Mouse (Mus musculus) intestine, embryonic 16.5 days (tissue): ENCODE measurements around the gene Rnf144a. TPM values are rescaled to one million over a fixed set of nuclear protein-coding genes. Genes with fewer than 3 reads are reported as not detected.

ENCODE experiments used
- ATAC-seq: fragments of 200-750 bp; cut with Nextera tagmentation; 2 replicates; pipeline ENCODE4 v1.8.0; 2017; ENCODE audit warnings: moderate TSS enrichment, moderate library complexity
- H3K27ac ChIP-seq: fragments of 300-500 bp; sonication (generic); 2 replicates; pipeline ENCODE4 v1.5.1; 2014; ENCODE audit warnings: mild to moderate bottlenecking, low read length
- H3K27me3 ChIP-seq: fragments of 300-500 bp; sonication (generic); replicated peaks from 2 replicates; pipeline ENCODE4 v1.6.1; 2014; ENCODE audit warnings: low read length, control low read depth, mixed read lengths; ENCODE audit not compliant: control insufficient read depth, insufficient read depth
- H3K36me3 ChIP-seq: fragments of 300-500 bp; sonication (generic); 2 replicates; pipeline ENCODE4 v1.6.1; 2014; ENCODE audit warnings: low read length, control low read depth; ENCODE audit not compliant: control insufficient read depth, insufficient read depth
- H3K4me1 ChIP-seq: fragments of 300-500 bp; sonication (generic); 2 replicates; pipeline ENCODE4 v1.6.1; 2014; ENCODE audit warnings: low read length, control low read depth, mixed read lengths; ENCODE audit not compliant: control insufficient read depth, insufficient read depth
- H3K4me2 ChIP-seq: fragments of 300-500 bp; sonication (generic); 2 replicates; pipeline ENCODE4 v1.6.1; 2014; ENCODE audit warnings: low read depth, low read length, control low read depth
- H3K4me3 ChIP-seq: fragments of 300-500 bp; sonication (generic); 2 replicates; pipeline ENCODE4 v1.5.1; 2014; ENCODE audit warnings: mild to moderate bottlenecking, low read length
- H3K9ac ChIP-seq: fragments of 300-500 bp; sonication (generic); 2 replicates; pipeline ENCODE4 v1.6.1; 2014; ENCODE audit warnings: low read depth, low read length
- H3K9me3 ChIP-seq: fragments of 300-500 bp; sonication (generic); 2 replicates; pipeline ENCODE4 v1.6.1; 2016; ENCODE audit warnings: low read length, control low read depth; ENCODE audit not compliant: control insufficient read depth
- WGBS: fragments of 180-500 bp; shearing (Covaris S2); extraction: QIAGEN DNeasy Blood & Tissue Kit; methylation state at CpG from one replicate; pipeline ENCODE4 v1.1.7; 2014; 5-methylcytosine and 5-hydroxymethylcytosine counted together
- polyA plus RNA-seq: library from polyadenylated mRNA; unstranded; fragments of >200 nt; fragmentation: Nextera tagmentation; extraction: Ambion mirVana; gene quantifications from 2 replicates; pipeline ENCODE4 v1.2.1, GENCODE M21; 2015

Gene Rnf144a
- polyA plus RNA-seq, 1 experiment from 2014 or later = 13.7 TPM

DNA sequence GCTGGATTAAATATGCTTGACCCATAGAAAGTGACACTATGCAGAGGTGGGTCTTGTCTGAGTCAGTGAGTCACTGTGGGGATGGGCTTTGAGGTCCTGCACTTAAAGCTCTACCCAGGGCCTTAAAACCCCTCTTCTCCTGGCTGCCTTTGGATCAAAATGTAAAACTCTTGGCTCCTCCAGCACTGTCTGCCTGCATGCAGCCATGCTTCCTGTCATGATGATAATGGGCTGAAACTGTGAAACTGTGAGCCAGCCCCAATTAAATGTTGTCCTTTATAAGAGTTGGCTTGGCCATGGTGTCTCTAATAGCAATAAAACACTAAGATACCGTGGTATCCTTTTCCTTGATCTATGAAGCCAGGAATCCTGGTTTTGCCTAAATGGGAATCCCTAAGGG is 13.8 kb downstream of the Rnf144a start:
- no peaks in the 10 kb centered on the region for H3K9me3 ChIP-seq
- 0 out of 2 replicates have a peak overlapping the region, but pooled peaks have one; percentile 27 for H3K27ac ChIP-seq
- no peak overlapping the region for H3K4me2 ChIP-seq
- H3K27me3 ChIP-seq = no peaks in the 10 kb centered on the region
- WGBS = 76% methylated on average over 1 of the region's 1 CpGs
- no peak for ATAC-seq
- no peak overlapping the region for H3K9ac ChIP-seq
- H3K4me3 ChIP-seq = no peak overlapping the region
- H3K36me3 ChIP-seq = no peaks in the 10 kb centered on the region
- H3K4me1 ChIP-seq = peaks cover 12% of the 10 kb centered on the region; the same call in 1 of the 2 replicates

- 100% methylated on average over 1 of the region's 1 CpGs for WGBS
- no peak for ATAC-seq
- no peak overlapping the region for H3K9ac ChIP-seq
- no peak overlapping the region for H3K27ac ChIP-seq
- H3K36me3 ChIP-seq = no peaks in the 10 kb centered on the region
- no peaks in the 10 kb centered on the region for H3K27me3 ChIP-seq
- no peak overlapping the region for H3K4me3 ChIP-seq
- peaks cover 9% of the 10 kb centered on the region; the same call in 1 of the 2 replicates for H3K4me1 ChIP-seq
- H3K4me2 ChIP-seq = no peak overlapping the region
- no peaks in the 10 kb centered on the region for H3K9me3 ChIP-seq
Observed at GRCm38 (mm10) chr12:26400762-26401161, 14.3 kb downstream of the Rnf144a start.

DNA sequence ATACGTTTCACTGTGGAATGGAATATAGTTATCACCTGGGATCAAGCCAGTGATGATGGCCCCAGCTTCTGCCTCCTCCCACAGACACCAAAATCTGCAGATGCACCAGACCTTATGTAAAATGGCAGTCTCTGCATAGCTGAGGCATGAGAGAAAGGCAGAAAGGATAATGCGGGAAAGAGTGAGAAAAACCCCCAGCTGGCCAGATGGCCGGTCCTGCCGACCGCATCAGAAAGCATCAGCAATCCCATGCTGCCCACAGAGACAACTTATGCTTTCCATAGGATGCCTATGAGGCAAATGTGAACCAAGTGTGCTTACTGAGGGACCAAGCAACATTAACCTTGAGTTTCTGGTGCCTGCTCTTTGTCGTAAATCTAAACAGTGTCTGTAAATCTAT is 15.7 kb downstream of the Rnf144a start:
- no peak for ATAC-seq
- Histone ChIP-seq H3K4me1 (0 out of 2 replicates have a peak, but pooled peaks cover 2% of the 10 kb centered on the region), H3K36me3 (no peaks in the 10 kb centered on the region), H3K4me3 (no peak overlapping the region), H3K4me2 (no peak overlapping the region), H3K9ac (no peak overlapping the region), H3K27ac (no peak overlapping the region), H3K27me3 (no peaks in the 10 kb centered on the region), H3K9me3 (no peaks in the 10 kb centered on the region)
- WGBS = 84% methylated on average over 6 of the region's 6 CpGs

DNA sequence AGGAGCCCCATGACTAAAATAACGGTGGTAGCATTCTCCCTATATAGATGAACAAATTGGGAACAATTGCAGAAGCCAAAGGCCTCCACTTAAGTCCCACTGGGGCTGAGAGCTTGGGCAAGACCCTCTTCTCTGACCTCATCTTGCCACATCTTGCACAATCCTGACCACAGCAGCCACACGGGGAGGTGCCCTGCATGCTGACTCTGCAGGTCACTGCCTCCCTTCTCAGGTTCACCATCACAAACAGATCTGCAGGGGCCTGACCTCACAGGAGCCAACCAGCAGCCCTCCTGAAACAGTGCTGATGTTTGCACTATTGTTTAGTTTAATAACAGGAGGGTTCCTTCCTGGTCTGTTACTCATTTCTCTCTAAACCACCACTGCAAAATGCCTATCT is 16.5 kb downstream of the Rnf144a start:
- 47% methylated on average over 2 of the region's 2 CpGs for WGBS
- Histone ChIP-seq H3K27ac (no peak overlapping the region), H3K9ac (no peak overlapping the region), H3K9me3 (no peaks in the 10 kb centered on the region), H3K27me3 (no peaks in the 10 kb centered on the region), H3K36me3 (no peaks in the 10 kb centered on the region), H3K4me2 (no peak overlapping the region), H3K4me3 (no peak overlapping the region), H3K4me1 (0 out of 2 replicates have a peak, but pooled peaks cover 2% of the 10 kb centered on the region)
- no peak for ATAC-seq

GRCm38 (mm10) chr12:26394485-26395470 is 20.3 kb downstream of the Rnf144a start:
- no peak overlapping the region for H3K27ac ChIP-seq
- ATAC-seq = no peak
- no peaks in the 10 kb centered on the region for H3K36me3 ChIP-seq
- H3K9me3 ChIP-seq = no peaks in the 10 kb centered on the region
- no peak overlapping the region for H3K4me3 ChIP-seq
- WGBS = 73% methylated on average over 13 of the region's 13 CpGs
- H3K27me3 ChIP-seq = no peaks in the 10 kb centered on the region
- H3K4me2 ChIP-seq = no peak overlapping the region
- no peaks in the 10 kb centered on the region for H3K4me1 ChIP-seq
- no peak overlapping the region for H3K9ac ChIP-seq

GRCm38 (mm10) chr12:26393291-26393690 is 21.8 kb downstream of the Rnf144a start:
- Histone ChIP-seq H3K4me3 (no peak overlapping the region), H3K27ac (no peak overlapping the region)

GRCm38 (mm10) chr12:26391162-26391561 is 23.9 kb downstream of the Rnf144a start:
- H3K27me3 ChIP-seq = no peaks in the 10 kb centered on the region
- H3K4me3 ChIP-seq = no peak overlapping the region
- H3K4me1 ChIP-seq = peaks cover 7% of the 10 kb centered on the region; the same call in 1 of the 2 replicates
- no peak overlapping the region for H3K4me2 ChIP-seq
- 70% methylated on average over 1 of the region's 1 CpGs for WGBS
- H3K27ac ChIP-seq = no peak overlapping the region
- peaks cover 3% of the 10 kb centered on the region; the same call in 1 of the 2 replicates for H3K36me3 ChIP-seq
- ATAC-seq = no peak
- H3K9ac ChIP-seq = no peak overlapping the region
- H3K9me3 ChIP-seq = no peaks in the 10 kb centered on the region

More at GRCm38 (mm10) chr12:26393291-26393690, 21.8 kb downstream of the Rnf144a start:
- Histone ChIP-seq H3K27me3 (no peaks in the 10 kb centered on the region), H3K36me3 (peaks cover 3% of the 10 kb centered on the region; the same call in 1 of the 2 replicates), H3K4me1 (no peaks in the 10 kb centered on the region), H3K9me3 (no peaks in the 10 kb centered on the region), H3K4me2 (no peak overlapping the region), H3K9ac (no peak overlapping the region)
- ATAC-seq = no peak
- WGBS = 82% methylated on average over 5 of the region's 5 CpGs

DNA sequence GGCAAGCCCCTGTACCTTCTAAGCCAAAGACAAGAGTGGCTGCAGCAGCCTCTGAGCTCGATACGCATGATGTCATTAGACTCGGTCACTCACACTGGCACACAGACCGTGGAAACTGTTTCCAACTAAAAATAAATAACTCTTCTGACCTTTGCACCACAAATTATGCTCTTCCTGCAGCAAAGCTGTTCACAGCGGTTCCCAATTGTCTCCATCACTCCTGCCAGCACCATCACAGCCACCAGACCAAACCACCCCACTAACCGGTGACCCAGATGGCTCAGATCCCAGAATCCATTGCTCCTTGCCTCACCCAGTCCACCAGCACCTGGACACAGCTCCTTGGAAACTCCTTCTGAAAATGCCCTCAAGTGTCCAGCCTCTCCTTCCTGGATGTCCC is 27.5 kb downstream of the Rnf144a start:
- Histone ChIP-seq H3K9ac (no peak overlapping the region), H3K36me3 (peaks cover 3% of the 10 kb centered on the region; the same call in 1 of the 2 replicates), H3K4me1 (peaks cover 11% of the 10 kb centered on the region), H3K4me2 (no peak overlapping the region), H3K9me3 (no peaks in the 10 kb centered on the region), H3K4me3 (no peak overlapping the region), H3K27me3 (no peaks in the 10 kb centered on the region), H3K27ac (no peak overlapping the region)
- no peak for ATAC-seq
- WGBS = 66% methylated on average over 6 of the region's 6 CpGs

DNA sequence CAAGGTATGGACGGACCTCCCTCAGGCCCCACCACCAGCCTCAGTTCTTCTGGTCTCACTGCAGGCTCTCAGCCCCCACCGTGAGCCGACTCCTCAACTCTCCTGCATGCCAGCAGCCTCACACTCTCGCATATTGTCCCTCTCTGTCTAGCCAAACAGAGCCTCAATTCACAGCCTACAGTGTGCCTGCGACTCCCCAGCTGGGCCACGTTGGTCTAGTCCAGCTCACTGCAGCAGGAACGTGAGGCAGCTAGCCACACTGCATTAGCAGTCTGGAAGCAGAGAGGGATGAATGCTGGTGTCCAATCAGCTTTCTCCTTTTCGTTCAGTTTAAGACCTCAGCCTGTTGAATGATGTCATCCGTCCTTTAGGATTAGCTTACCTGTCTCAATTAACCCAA is 28.1 kb downstream of the Rnf144a start:
- H3K9me3 ChIP-seq = no peaks in the 10 kb centered on the region
- ATAC-seq = no peak
- no peaks in the 10 kb centered on the region for H3K27me3 ChIP-seq
- H3K36me3 ChIP-seq = peaks cover 3% of the 10 kb centered on the region; the same call in 1 of the 2 replicates
- no peak overlapping the region for H3K9ac ChIP-seq
- peaks cover 11% of the 10 kb centered on the region for H3K4me1 ChIP-seq
- H3K4me2 ChIP-seq = no peak overlapping the region
- WGBS = 71% methylated on average over 9 of the region's 9 CpGs
- peak overlapping the region; percentile 14; the same call in 1 of the 2 replicates for H3K27ac ChIP-seq
- no peak overlapping the region for H3K4me3 ChIP-seq
